Mouse (Mus musculus): ENCODE results near the gene Rbm28. TPM values are rescaled to one million over a fixed set of nuclear protein-coding genes. Genes with fewer than 3 reads are reported as not detected.

Gene Rbm28
- polyA plus RNA-seq, 2 experiments from 2014 or later: 60.2 to 62.8 TPM

- ATAC-seq: peak; percentile 54
Measured at GRCm38 (mm10) chr6:29143608-29144007, 21.2 kb downstream of the Rbm28 start.

- no peak for ATAC-seq
Measured at GRCm38 (mm10) chr6:29137441-29137840, 27.4 kb downstream of the Rbm28 start.

GRCm38 (mm10) chr6:29133100-29133499 lies 31.7 kb downstream of the Rbm28 start:
- ATAC-seq: no peak

GRCm38 (mm10) chr6:29126878-29127426 lies 37.9 kb downstream of the Rbm28 start:
- ATAC-seq: no peak

- ATAC-seq: no peak
Measured at GRCm38 (mm10) chr6:29119990-29120389, 44.8 kb downstream of the Rbm28 start.

- ATAC-seq: no peak
Measured at GRCm38 (mm10) chr6:29118963-29119362, 45.8 kb downstream of the Rbm28 start.

- no peak for ATAC-seq
Measured at GRCm38 (mm10) chr6:29118231-29118630, 46.6 kb downstream of the Rbm28 start.

GRCm38 (mm10) chr6:29117417-29118104 lies 47.2 kb downstream of the Rbm28 start:
- ATAC-seq: no peak

- ATAC-seq: no peak
Measured at GRCm38 (mm10) chr6:29115756-29116155, 49.0 kb downstream of the Rbm28 start.

- no peak for ATAC-seq
Measured at GRCm38 (mm10) chr6:29111501-29111900, 53.3 kb downstream of the Rbm28 start.

GRCm38 (mm10) chr6:29108376-29108775 lies 56.4 kb downstream of the Rbm28 start:
- no peak for ATAC-seq

GRCm38 (mm10) chr6:29101248-29101864 lies 63.5 kb downstream of the Rbm28 start:
- no peak for ATAC-seq

GRCm38 (mm10) chr6:29100423-29100822 lies 64.4 kb downstream of the Rbm28 start:
- ATAC-seq: no peak

GRCm38 (mm10) chr6:29099536-29100170 lies 65.2 kb downstream of the Rbm28 start:
- ATAC-seq: no peak

GRCm38 (mm10) chr6:29092904-29093303 lies 71.9 kb downstream of the Rbm28 start:
- ATAC-seq: no peak

GRCm38 (mm10) chr6:29092234-29092633 lies 72.6 kb downstream of the Rbm28 start:
- ATAC-seq: no peak

- ATAC-seq: no peak
Measured at GRCm38 (mm10) chr6:29087921-29088709, 76.7 kb downstream of the Rbm28 start.

- ATAC-seq: no peak
Measured at GRCm38 (mm10) chr6:29084401-29084800, 80.4 kb downstream of the Rbm28 start.

- ATAC-seq: no peak
Measured at GRCm38 (mm10) chr6:29082776-29083354, 81.9 kb downstream of the Rbm28 start.

- ATAC-seq: no peak
Measured at GRCm38 (mm10) chr6:29081826-29082363, 82.9 kb downstream of the Rbm28 start.

- ATAC-seq: no peak
Measured at GRCm38 (mm10) chr6:29079291-29079690, 85.5 kb downstream of the Rbm28 start.

GRCm38 (mm10) chr6:29074133-29074469 lies 90.7 kb downstream of the Rbm28 start:
- no peak for ATAC-seq
